Mouse (Mus musculus) megakaryocyte, embryonic 14.5 days (primary cell): ENCODE data around the gene Reep6.

Experiments used
- FLI1 ChIP-seq: IDR thresholded peaks from 2 replicates; pipeline ENCODE4 v1.6.1; 2012; ENCODE audit warnings: low read length, inconsistent platforms, mixed read lengths
- GATA1 ChIP-seq: IDR thresholded peaks from 3 replicates; pipeline ENCODE4 v1.6.1; 2012; ENCODE audit warnings: mixed read lengths, low read length, inconsistent platforms, borderline replicate concordance

DNA sequence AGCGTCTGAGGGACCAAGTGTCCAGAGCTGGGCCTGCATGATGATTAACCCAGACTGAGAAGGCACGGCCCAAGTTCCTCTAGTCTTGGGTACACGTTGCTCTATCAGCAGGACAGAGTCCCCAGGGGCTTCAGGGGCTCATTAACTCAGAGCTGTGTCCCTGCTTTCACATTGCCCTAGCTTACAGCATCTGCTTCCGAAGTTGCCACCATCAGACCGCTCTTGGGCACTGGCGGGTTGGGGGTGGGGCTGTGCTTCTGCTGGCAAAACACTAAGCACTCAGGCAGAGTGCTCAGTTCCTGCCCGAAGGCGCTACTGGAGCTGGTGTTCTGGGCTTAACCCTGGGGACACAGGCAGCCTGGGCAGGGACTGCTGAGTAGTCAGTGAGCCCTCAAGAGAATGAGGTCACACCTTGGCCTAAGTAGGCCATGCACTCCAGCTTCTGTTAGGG, 47.8 kb upstream of the Reep6 start:
- TF ChIP-seq GATA1 (no peak), FLI1 (no peak)
